Mouse (Mus musculus) hindbrain, postnatal 0 days (tissue): ENCODE data around the gene Ss18l1. TPM values are rescaled to one million over a fixed set of nuclear protein-coding genes. Genes with fewer than 3 reads are reported as not detected.

Experiments
- ATAC-seq: fragments of 200-750 bp; cut with Nextera tagmentation; 2 replicates; pipeline ENCODE4 v1.8.0; 2017; ENCODE audit warnings: mild to moderate bottlenecking, moderate TSS enrichment, moderate library complexity
- DNase-seq: peaks from one replicate; pipeline ENCODE4 v3.0.0-alpha.2; 2015; ENCODE audit warnings: low spot score
- H3K27ac ChIP-seq: fragments of 300-500 bp; sonication (generic); 2 replicates; pipeline ENCODE4 v1.5.1; 2014; ENCODE audit warnings: mild to moderate bottlenecking
- H3K27me3 ChIP-seq: fragments of 300-500 bp; sonication (generic); 2 replicates; pipeline ENCODE4 v1.6.1; 2014; ENCODE audit warnings: low read length, mixed read lengths; ENCODE audit not compliant: insufficient read depth
- H3K36me3 ChIP-seq: fragments of 300-500 bp; sonication (generic); 2 replicates; pipeline ENCODE4 v1.6.1; 2014; ENCODE audit warnings: low read length, mixed read lengths; ENCODE audit not compliant: insufficient read depth
- H3K4me1 ChIP-seq: fragments of 300-500 bp; sonication (generic); 2 replicates; pipeline ENCODE4 v1.6.1; 2014; ENCODE audit warnings: antibody characterized with exemption, low read length, mixed read lengths; ENCODE audit not compliant: insufficient read depth
- H3K4me2 ChIP-seq: fragments of 300-500 bp; sonication (generic); 2 replicates; pipeline ENCODE4 v1.6.1; 2014; ENCODE audit warnings: low read depth, mild to moderate bottlenecking, low read length, moderate library complexity, mixed read lengths
- H3K4me3 ChIP-seq: fragments of 300-500 bp; sonication (generic); 2 replicates; pipeline ENCODE4 v1.5.1; 2014; ENCODE audit warnings: low read length
- H3K9ac ChIP-seq: fragments of 300-500 bp; sonication (generic); replicated peaks from 2 replicates; pipeline ENCODE4 v1.6.1; 2014; ENCODE audit warnings: mild to moderate bottlenecking, low read length, moderate library complexity, mixed read lengths
- H3K9me3 ChIP-seq: fragments of 300-500 bp; sonication (generic); 2 replicates; pipeline ENCODE4 v1.6.1; 2016; ENCODE audit warnings: low read length, mixed read lengths
- CTCF ChIP-seq: IDR thresholded peaks from 2 replicates; pipeline ENCODE4 v1.5.1; 2016; ENCODE audit warnings: antibody characterized with exemption, control low read depth, low read depth
- WGBS: fragments of 180-500 bp; shearing (Covaris S2); extraction: QIAGEN DNeasy Blood & Tissue Kit; methylation state at CpG from one replicate; pipeline ENCODE4 v1.1.7; 2014; 5-methylcytosine and 5-hydroxymethylcytosine counted together
- polyA plus RNA-seq: library from polyadenylated mRNA; unstranded; fragments of >200 nt; fragmentation: Nextera tagmentation; extraction: Ambion mirVana; gene quantifications from 2 replicates; pipeline ENCODE4 v1.2.1, GENCODE M21; 2015
- total RNA-seq: library from RNA; depleted of rRNA; stranded (reverse); fragments of >200 nt; gene quantifications from 2 replicates; pipeline ENCODE4 v1.2.3, GENCODE M21; 2014

Gene Ss18l1
- total and polyA plus RNA-seq, 2 experiments from 2014 or later = 37.2 to 80.7 TPM

- Histone ChIP-seq H3K36me3 (peaks cover 20% of the 10 kb centered on the region; the same call in 1 of the 2 replicates), H3K4me3 (no peak overlapping the region), H3K27ac (no peak overlapping the region), H3K9me3 (no peaks in the 10 kb centered on the region), H3K4me2 (no peak overlapping the region), H3K4me1 (no peaks in the 10 kb centered on the region), H3K9ac (no peak overlapping the region), H3K27me3 (no peaks in the 10 kb centered on the region)
- no peak for DNase-seq
- WGBS = 89% methylated on average over 10 of the region's 10 CpGs
- no peak for ATAC-seq
- TF ChIP-seq CTCF = no peak
These were observed 40.8 kb downstream of the Ss18l1 start for GRCm38 (mm10) chr2:180083063-180083462.

- Histone ChIP-seq H3K36me3 (peaks cover 20% of the 10 kb centered on the region; the same call in 1 of the 2 replicates), H3K9me3 (no peaks in the 10 kb centered on the region), H3K9ac (no peak overlapping the region), H3K4me2 (no peak overlapping the region), H3K4me3 (no peak overlapping the region), H3K4me1 (no peaks in the 10 kb centered on the region), H3K27ac (no peak overlapping the region), H3K27me3 (no peaks in the 10 kb centered on the region)
- TF ChIP-seq CTCF = no peak
- ATAC-seq (no peak), DNase-seq (no peak)
- 59% methylated on average over 3 of the region's 3 CpGs for WGBS
These were observed 42.3 kb downstream of the Ss18l1 start for GRCm38 (mm10) chr2:180084565-180084964.

- Histone ChIP-seq H3K27ac (no peak overlapping the region), H3K4me1 (no peaks in the 10 kb centered on the region), H3K4me3 (no peak overlapping the region), H3K4me2 (no peak overlapping the region), H3K36me3 (peaks cover 20% of the 10 kb centered on the region; the same call in 1 of the 2 replicates), H3K27me3 (no peaks in the 10 kb centered on the region), H3K9ac (no peak overlapping the region), H3K9me3 (no peaks in the 10 kb centered on the region)
- ATAC-seq = peak; percentile 38; the same call in 1 of the 2 replicates
- TF ChIP-seq CTCF = no peak
- DNase-seq = peak; percentile 52
- 46% methylated on average over 16 of the region's 16 CpGs for WGBS
These were observed 43.8 kb downstream of the Ss18l1 start for GRCm38 (mm10) chr2:180085926-180086636.

GRCm38 (mm10) chr2:180086637-180087027, 44.3 kb downstream of the Ss18l1 start:
- DNase-seq (no peak), ATAC-seq (no peak)
- no peaks in the 10 kb centered on the region for H3K4me1 ChIP-seq
- H3K9ac ChIP-seq = no peak overlapping the region
- H3K9me3 ChIP-seq = no peaks in the 10 kb centered on the region
- H3K4me3 ChIP-seq = no peak overlapping the region
- no peak overlapping the region for H3K4me2 ChIP-seq
- no peak overlapping the region for H3K27ac ChIP-seq
- WGBS = 76% methylated on average over 5 of the region's 5 CpGs
- no peak for TF ChIP-seq CTCF
- H3K36me3 ChIP-seq = peaks cover 20% of the 10 kb centered on the region; the same call in 1 of the 2 replicates
- H3K27me3 ChIP-seq = no peaks in the 10 kb centered on the region

GRCm38 (mm10) chr2:180087472-180087871, 45.2 kb downstream of the Ss18l1 start:
- Histone ChIP-seq H3K36me3 (peaks cover 15% of the 10 kb centered on the region; the same call in 1 of the 2 replicates), H3K4me3 (no peak overlapping the region), H3K4me1 (no peaks in the 10 kb centered on the region), H3K27me3 (no peaks in the 10 kb centered on the region), H3K9me3 (no peaks in the 10 kb centered on the region), H3K27ac (no peak overlapping the region), H3K4me2 (no peak overlapping the region), H3K9ac (no peak overlapping the region)
- WGBS = 85% methylated on average over 4 of the region's 4 CpGs
- no peak for DNase-seq
- TF ChIP-seq CTCF = peak; percentile 43
- ATAC-seq = no peak

GRCm38 (mm10) chr2:180090285-180090684, 48.0 kb downstream of the Ss18l1 start:
- Histone ChIP-seq H3K4me1 (no peaks in the 10 kb centered on the region), H3K27ac (no peak overlapping the region), H3K4me3 (no peak overlapping the region), H3K4me2 (no peak overlapping the region), H3K36me3 (peaks cover 5% of the 10 kb centered on the region; the same call in 1 of the 2 replicates), H3K27me3 (no peaks in the 10 kb centered on the region), H3K9ac (no peak overlapping the region), H3K9me3 (no peaks in the 10 kb centered on the region)
- ATAC-seq (no peak), DNase-seq (no peak)
- WGBS = 72% methylated on average over 11 of the region's 11 CpGs
- no peak for TF ChIP-seq CTCF

GRCm38 (mm10) chr2:180095711-180096110, 53.4 kb downstream of the Ss18l1 start:
- H3K27me3 ChIP-seq = no peaks in the 10 kb centered on the region
- no peak overlapping the region for H3K27ac ChIP-seq
- DNase-seq (no peak), ATAC-seq (0 out of 2 replicates have a peak, but pooled peaks have one; percentile 21)
- 28% methylated on average over 5 of the region's 5 CpGs for WGBS
- no peaks in the 10 kb centered on the region for H3K36me3 ChIP-seq
- H3K9ac ChIP-seq = no peak overlapping the region
- H3K4me3 ChIP-seq = no peak overlapping the region
- no peaks in the 10 kb centered on the region for H3K9me3 ChIP-seq
- H3K4me2 ChIP-seq = no peak overlapping the region
- H3K4me1 ChIP-seq = no peaks in the 10 kb centered on the region
- no peak for TF ChIP-seq CTCF
